Mouse (Mus musculus): ENCODE results near the gene Lhfp. TPM values are rescaled to one million over a fixed set of nuclear protein-coding genes. Genes with fewer than 3 reads are reported as not detected.

Gene Lhfp
- polyA plus RNA-seq, 1 experiment = 48.2 TPM

GRCm38 (mm10) chr3:53139642-53140041, 98.3 kb downstream of the Lhfp start:
- DNase-seq (ENCODE audit: low read depth) = no peak
- TF ChIP-seq POLR2A (IDR thresholded peaks at IDR 0.05; ENCODE audit: borderline replicate concordance, extremely low read depth, insufficient read depth, insufficient read length, poor library complexity, severe bottlenecking) = no peak
- TF ChIP-seq CTCF (IDR thresholded peaks at IDR 0.05; ENCODE audit: borderline replicate concordance, extremely low read depth, insufficient read depth, insufficient read length) = no peak

DNA sequence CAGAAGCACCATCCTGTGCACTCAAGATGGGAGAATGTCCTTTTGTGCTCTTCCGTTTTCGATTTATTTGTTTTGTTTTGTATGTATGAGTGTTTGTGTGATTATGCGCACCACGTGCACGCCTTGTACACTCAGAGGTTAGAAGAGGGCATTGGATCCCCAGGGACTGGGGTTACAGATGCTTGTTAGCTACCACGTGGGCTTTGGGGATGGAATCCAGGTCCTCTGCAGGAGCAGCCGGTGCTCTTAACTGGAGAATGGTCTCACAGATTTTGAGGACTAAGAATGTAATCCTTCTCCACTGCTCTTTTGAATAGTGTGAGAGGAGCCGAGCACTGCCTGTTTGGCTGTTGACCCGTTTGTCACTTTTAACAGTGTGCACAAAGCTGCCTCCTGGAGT, 101.2 kb downstream of the Lhfp start:
- no peak for TF ChIP-seq CTCF (IDR thresholded peaks at IDR 0.05; ENCODE audit: borderline replicate concordance, extremely low read depth, insufficient read depth, insufficient read length)
- TF ChIP-seq POLR2A (IDR thresholded peaks at IDR 0.05; ENCODE audit: borderline replicate concordance, extremely low read depth, insufficient read depth, insufficient read length, poor library complexity, severe bottlenecking) = no peak
- no peak for DNase-seq (ENCODE audit: low read depth)

DNA sequence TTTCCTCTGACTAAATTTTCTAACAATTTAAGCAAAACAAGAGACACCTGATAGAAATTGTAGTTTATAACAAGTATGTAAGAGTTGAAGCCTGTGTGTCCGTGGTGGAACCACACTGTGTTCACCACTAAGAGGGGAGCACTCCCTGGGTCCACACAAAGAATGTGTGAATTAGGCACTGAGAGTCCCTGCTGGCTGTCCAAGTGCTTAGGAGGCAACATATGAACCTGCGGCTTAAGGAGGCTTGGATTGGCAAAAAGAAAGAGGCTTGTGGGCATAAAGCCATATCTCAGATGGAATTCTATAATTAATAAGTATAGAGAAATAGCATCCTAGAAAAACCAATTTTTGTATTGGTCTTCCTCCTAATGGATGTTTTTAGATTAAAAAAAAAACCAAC, 104.2 kb downstream of the Lhfp start:
- TF ChIP-seq CTCF (IDR thresholded peaks at IDR 0.05; ENCODE audit: borderline replicate concordance, extremely low read depth, insufficient read depth, insufficient read length) (no peak), POLR2A (IDR thresholded peaks at IDR 0.05; ENCODE audit: borderline replicate concordance, extremely low read depth, insufficient read depth, insufficient read length, poor library complexity, severe bottlenecking) (no peak)
- DNase-seq (ENCODE audit: low read depth) = no peak

- no peak for DNase-seq (ENCODE audit: low read depth)
- TF ChIP-seq CTCF (IDR thresholded peaks at IDR 0.05; ENCODE audit: borderline replicate concordance, extremely low read depth, insufficient read depth, insufficient read length) = no peak
- no peak for TF ChIP-seq POLR2A (IDR thresholded peaks at IDR 0.05; ENCODE audit: borderline replicate concordance, extremely low read depth, insufficient read depth, insufficient read length, poor library complexity, severe bottlenecking)
These were observed 104.6 kb downstream of the Lhfp start for GRCm38 (mm10) chr3:53145946-53146345.

DNA sequence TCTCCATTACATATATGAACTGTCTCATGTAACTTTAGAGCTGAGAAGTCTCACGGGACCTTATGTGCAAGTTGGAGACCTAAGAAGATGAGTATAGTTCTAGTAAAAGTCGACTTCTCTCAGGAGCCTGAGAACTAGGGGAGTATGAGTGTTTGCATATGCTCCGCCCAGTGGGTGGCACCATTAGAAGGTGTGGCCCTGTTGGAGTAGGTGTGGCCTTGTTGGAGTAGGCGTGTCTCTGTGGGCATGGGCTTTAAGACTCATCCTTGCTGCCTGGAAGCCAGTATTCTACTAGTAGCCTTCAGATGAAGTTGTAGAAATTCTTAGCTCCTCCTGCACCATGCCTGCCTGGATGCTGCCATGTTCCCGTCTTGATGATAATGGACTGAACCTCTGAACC, 105.7 kb downstream of the Lhfp start:
- DNase-seq (ENCODE audit: low read depth) = no peak

GRCm38 (mm10) chr3:53148751-53149150, 107.4 kb downstream of the Lhfp start:
- TF ChIP-seq CTCF (IDR thresholded peaks at IDR 0.05; ENCODE audit: borderline replicate concordance, extremely low read depth, insufficient read depth, insufficient read length) = no peak
- TF ChIP-seq POLR2A (IDR thresholded peaks at IDR 0.05; ENCODE audit: borderline replicate concordance, extremely low read depth, insufficient read depth, insufficient read length, poor library complexity, severe bottlenecking) = no peak
- DNase-seq (ENCODE audit: low read depth) = no peak

More for the DNA sequence above, 105.7 kb downstream of the Lhfp start:
- TF ChIP-seq POLR2A (IDR thresholded peaks at IDR 0.05; ENCODE audit: borderline replicate concordance, extremely low read depth, insufficient read depth, insufficient read length, poor library complexity, severe bottlenecking) = no peak
- no peak for TF ChIP-seq CTCF (IDR thresholded peaks at IDR 0.05; ENCODE audit: borderline replicate concordance, extremely low read depth, insufficient read depth, insufficient read length)

DNA sequence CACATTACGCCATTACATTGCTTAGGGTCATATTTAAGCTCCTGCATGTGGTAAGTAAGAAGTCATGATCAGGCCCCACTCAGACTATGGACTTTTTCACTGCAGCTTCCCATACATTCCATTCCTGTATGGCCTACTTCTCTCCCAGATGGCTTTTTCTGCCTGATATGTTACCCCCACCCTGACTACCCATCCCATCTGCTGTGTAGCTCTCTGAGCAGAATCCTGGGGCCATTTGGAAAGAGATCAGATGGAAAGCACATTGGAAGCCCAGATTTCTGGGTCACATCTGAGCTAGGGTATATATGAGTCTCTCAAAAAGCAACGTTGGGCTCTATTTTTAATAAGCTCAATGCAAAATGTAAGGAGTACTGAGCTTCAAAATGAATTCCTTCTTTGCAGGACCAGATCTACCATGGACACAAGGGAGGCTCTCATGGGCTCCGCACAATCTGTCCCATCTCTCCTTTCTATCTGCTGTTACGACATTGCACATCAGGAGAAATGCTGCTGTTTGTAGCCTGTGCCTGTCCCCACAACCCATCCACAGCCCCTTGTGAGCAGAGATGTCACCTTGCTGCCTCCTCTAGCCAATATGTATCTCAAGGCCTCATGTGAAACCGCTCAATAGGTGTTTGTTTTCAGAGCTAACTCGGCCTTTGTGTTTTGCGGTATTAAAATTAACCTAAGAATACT, 108.4 kb downstream of the Lhfp start:
- TF ChIP-seq POLR2A (IDR thresholded peaks at IDR 0.05; ENCODE audit: borderline replicate concordance, extremely low read depth, insufficient read depth, insufficient read length, poor library complexity, severe bottlenecking) (no peak), CTCF (IDR thresholded peaks at IDR 0.05; ENCODE audit: borderline replicate concordance, extremely low read depth, insufficient read depth, insufficient read length) (no peak)
- DNase-seq (ENCODE audit: low read depth) = no peak

DNA sequence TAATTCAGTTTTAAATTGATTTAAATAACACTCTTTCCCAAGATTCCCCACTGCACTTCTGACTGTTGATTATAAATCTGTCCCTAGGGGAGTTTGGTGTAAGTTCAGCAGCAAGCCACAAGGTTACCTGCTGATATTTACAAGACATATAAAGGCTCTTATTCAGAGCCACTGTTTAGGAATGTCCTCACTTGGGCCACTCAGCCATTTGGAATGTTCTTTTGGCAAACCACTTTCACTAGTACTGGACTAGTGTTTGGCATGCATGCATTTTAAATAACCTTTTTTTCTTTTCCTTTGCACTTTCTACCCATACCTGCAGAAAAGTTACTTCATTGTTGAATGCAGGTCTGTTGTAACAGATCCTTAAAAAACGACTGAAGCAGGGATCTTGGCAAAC, 109.8 kb downstream of the Lhfp start:
- no peak for DNase-seq (ENCODE audit: low read depth)
- TF ChIP-seq CTCF (IDR thresholded peaks at IDR 0.05; ENCODE audit: borderline replicate concordance, extremely low read depth, insufficient read depth, insufficient read length) (no peak), POLR2A (IDR thresholded peaks at IDR 0.05; ENCODE audit: borderline replicate concordance, extremely low read depth, insufficient read depth, insufficient read length, poor library complexity, severe bottlenecking) (no peak)

DNA sequence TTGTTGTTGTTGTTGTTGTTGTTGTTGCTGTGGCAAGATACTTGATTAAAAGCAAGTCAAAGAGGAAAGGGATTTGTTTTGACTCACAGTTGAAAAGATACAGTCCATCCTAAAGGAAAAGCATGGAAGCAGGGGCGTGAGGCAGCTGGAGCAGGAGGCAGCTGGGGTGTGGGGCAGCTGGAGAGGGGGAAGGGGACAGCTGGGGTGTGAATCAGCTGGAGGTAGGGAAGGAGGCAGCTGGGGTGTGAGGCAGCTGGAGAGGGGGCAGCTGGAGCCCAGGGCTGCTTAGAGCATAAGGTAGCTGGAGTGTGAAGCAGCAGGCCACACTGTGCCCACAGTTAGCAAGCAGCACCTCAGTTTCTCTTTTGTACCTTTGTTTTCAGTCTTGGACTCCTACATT, 110.3 kb downstream of the Lhfp start:
- no peak for TF ChIP-seq CTCF (IDR thresholded peaks at IDR 0.05; ENCODE audit: borderline replicate concordance, extremely low read depth, insufficient read depth, insufficient read length)
- no peak for TF ChIP-seq POLR2A (IDR thresholded peaks at IDR 0.05; ENCODE audit: borderline replicate concordance, extremely low read depth, insufficient read depth, insufficient read length, poor library complexity, severe bottlenecking)

GRCm38 (mm10) chr3:53161963-53162362, 120.6 kb downstream of the Lhfp start:
- DNase-seq (ENCODE audit: low read depth) = no peak
- no peak for TF ChIP-seq POLR2A (IDR thresholded peaks at IDR 0.05; ENCODE audit: borderline replicate concordance, extremely low read depth, insufficient read depth, insufficient read length, poor library complexity, severe bottlenecking)
- no peak for TF ChIP-seq CTCF (IDR thresholded peaks at IDR 0.05; ENCODE audit: borderline replicate concordance, extremely low read depth, insufficient read depth, insufficient read length)

More for the DNA sequence above, 110.3 kb downstream of the Lhfp start:
- DNase-seq (ENCODE audit: low read depth) = no peak

DNA sequence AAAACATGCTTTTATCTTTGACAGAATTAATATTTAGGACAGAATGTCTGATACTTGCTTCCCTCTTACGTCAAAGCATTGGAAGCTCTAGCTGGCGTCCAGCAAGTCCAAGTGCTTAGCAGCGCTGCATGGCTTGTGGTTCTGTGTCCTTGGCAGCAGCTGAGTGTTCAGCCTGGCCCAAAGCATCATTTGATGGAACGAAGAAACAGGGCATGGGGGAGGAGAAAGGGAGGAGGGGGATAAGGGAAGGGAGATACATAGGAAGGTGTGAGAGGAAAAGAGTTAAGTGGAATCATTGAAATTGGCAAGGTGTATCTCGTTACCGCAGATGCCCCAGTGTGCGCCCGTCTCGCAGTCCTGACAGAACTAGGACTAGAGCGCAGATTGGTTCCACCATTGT, 124.0 kb downstream of the Lhfp start:
- TF ChIP-seq CTCF (IDR thresholded peaks at IDR 0.05; ENCODE audit: borderline replicate concordance, extremely low read depth, insufficient read depth, insufficient read length) = no peak
- TF ChIP-seq POLR2A (IDR thresholded peaks at IDR 0.05; ENCODE audit: borderline replicate concordance, extremely low read depth, insufficient read depth, insufficient read length, poor library complexity, severe bottlenecking) = no peak
- DNase-seq (ENCODE audit: low read depth) = no peak

DNA sequence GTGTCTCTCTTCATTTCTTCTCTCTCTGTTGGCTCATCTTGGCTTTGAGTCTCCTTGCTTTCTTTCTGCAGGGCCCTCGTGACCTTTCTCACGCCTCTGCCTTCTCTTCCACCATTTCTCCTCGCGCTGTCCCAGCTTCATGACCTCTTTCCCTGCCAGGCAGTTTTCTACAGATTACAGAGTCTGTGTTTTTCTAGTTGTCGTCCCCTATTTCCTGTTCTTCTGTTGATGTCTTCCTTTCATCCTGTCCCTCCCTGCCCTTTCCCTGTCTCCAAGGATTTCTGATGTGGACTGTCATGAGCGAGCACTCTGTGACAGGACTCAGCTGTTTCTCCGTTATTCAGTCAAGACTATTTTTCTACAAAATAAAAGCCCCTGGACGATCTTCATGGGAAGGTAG, 124.7 kb downstream of the Lhfp start:
- no peak for TF ChIP-seq CTCF (IDR thresholded peaks at IDR 0.05; ENCODE audit: borderline replicate concordance, extremely low read depth, insufficient read depth, insufficient read length)
- no peak for TF ChIP-seq POLR2A (IDR thresholded peaks at IDR 0.05; ENCODE audit: borderline replicate concordance, extremely low read depth, insufficient read depth, insufficient read length, poor library complexity, severe bottlenecking)
- peak; percentile 23 for DNase-seq (ENCODE audit: low read depth)

All from brain, embryonic 14.5 days (tissue).